Comparison of ENCODE assay signal across 8 mouse cellular contexts in the genomic region with DNA sequence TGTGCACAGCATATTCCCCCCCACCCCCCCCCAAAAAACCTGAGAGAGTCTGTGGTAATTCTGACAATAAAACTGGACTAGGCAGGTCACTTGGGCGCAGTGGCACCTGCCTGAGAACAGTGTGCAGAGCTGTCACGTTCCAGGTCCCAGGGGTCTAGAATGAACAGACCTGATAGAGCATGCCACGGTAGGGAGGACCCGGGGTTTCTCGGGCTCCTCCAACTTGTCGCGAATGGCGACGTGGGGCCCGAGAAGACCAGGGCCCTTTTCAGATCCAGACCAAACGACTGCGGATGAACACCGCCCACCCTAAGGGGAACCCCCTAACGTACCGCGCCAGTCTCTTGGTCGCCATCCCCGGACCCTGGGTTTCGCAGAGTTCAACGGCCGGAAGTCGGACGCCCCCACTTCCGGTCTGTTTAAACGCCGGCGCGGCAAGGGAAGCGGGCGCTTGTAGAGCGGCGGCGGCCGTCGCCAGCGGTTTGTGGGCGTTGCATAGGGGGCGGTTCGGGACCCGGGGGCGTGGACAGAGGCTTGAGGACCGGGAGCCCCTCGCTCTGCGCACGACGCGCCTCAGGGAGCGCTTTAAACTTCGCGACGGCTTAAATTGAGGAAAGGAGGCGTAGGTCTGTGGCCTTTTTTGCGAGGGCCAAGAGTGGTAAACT. TPM values are rescaled to one million over a fixed set of nuclear protein-coding genes. Genes with fewer than 3 reads are reported as not detected.
DNase-seq lines count a peak whose midpoint lies in the region; ATAC-seq lines count a peak whose summit lies in the region.

Gene Rexo5, plus strand, starts transcription at position 421 of the 665 bp plus-strand sequence.
Gene Eri2, minus strand, starts transcription at position 473 of the 665 bp plus-strand sequence.

- no peaks in the 10 kb centered on the region for H3K9me3 ChIP-seq in embryonic facial prominence, embryonic 11.5 days (replicated peaks; ENCODE audit: control insufficient read depth, low read length)
- no peaks in the 10 kb centered on the region for H3K9me3 ChIP-seq in limb, embryonic 13.5 days
- H3K9me3 ChIP-seq in midbrain, embryonic 15.5 days = no peaks in the 10 kb centered on the region

- WGBS in embryonic facial prominence, embryonic 11.5 days = under 1% methylated on average over 53 of the region's 53 CpGs
- under 1% methylated on average over 53 of the region's 53 CpGs for WGBS in limb, embryonic 13.5 days
- under 1% methylated on average over 52 of the region's 53 CpGs for WGBS in midbrain, embryonic 15.5 days

- H3K36me3 ChIP-seq in embryonic facial prominence, embryonic 11.5 days (replicated peaks; ENCODE audit: control insufficient read depth, insufficient read depth, low read depth, low read length) = no peaks in the 10 kb centered on the region
- peaks cover 16% of the 10 kb centered on the region for H3K36me3 ChIP-seq in limb, embryonic 13.5 days
- H3K36me3 ChIP-seq in midbrain, embryonic 15.5 days (replicated peaks) = 0 out of 2 replicates have a peak, but pooled peaks cover 4% of the 10 kb centered on the region

- peak; percentile 98 for ATAC-seq in embryonic facial prominence, embryonic 11.5 days (replicated peaks; ENCODE audit: insufficient number of reproducible peaks, low FRiP score, low TSS enrichment, low read depth)
- ATAC-seq in limb, embryonic 13.5 days (ENCODE audit: low FRiP score, low read depth) = peak; percentile 99
- peak; percentile 99 for ATAC-seq in midbrain, embryonic 15.5 days (replicated peaks)

- peak within 1 kb of the TSS; percentile 84 for H3K9ac ChIP-seq in embryonic facial prominence, embryonic 11.5 days (replicated peaks; ENCODE audit: low read length)
- peak within 1 kb of the TSS; percentile 84 for H3K9ac ChIP-seq in limb, embryonic 13.5 days
- peak within 1 kb of the TSS; percentile 81 for H3K9ac ChIP-seq in midbrain, embryonic 15.5 days

- peak within 1 kb of the TSS; percentile 75 for H3K4me2 ChIP-seq in embryonic facial prominence, embryonic 11.5 days (ENCODE audit: low read depth, low read length)
- peak within 1 kb of the TSS; percentile 82 for H3K4me2 ChIP-seq in limb, embryonic 13.5 days (replicated peaks)
- peak within 1 kb of the TSS; percentile 80 for H3K4me2 ChIP-seq in midbrain, embryonic 15.5 days

- no peaks in the 10 kb centered on the region for H3K4me1 ChIP-seq in embryonic facial prominence, embryonic 11.5 days (ENCODE audit: control insufficient read depth, insufficient read depth, low read length)
- peaks cover 14% of the 10 kb centered on the region for H3K4me1 ChIP-seq in limb, embryonic 13.5 days
- peaks cover 15% of the 10 kb centered on the region for H3K4me1 ChIP-seq in midbrain, embryonic 15.5 days

- DNase-seq in 3T3-L1 (ENCODE audit: low read depth, low spot score) = peak; percentile 84
- DNase-seq in adrenal gland, postnatal 25 days = peak; percentile 89
- peak; percentile 95 for DNase-seq in embryonic facial prominence, embryonic 11.5 days (ENCODE audit: low spot score)
- peak; percentile 98 for DNase-seq in heart, adult 11 months
- DNase-seq in kidney, adult 11 months = peak; percentile 68
- peak; percentile 75 to 83 for DNase-seq in spleen, adult 18-20 months

- no peaks in the 10 kb centered on the region for H3K27me3 ChIP-seq in embryonic facial prominence, embryonic 11.5 days (ENCODE audit: control insufficient read depth, insufficient read depth, low read length)
- no peaks in the 10 kb centered on the region for H3K27me3 ChIP-seq in limb, embryonic 13.5 days
- no peaks in the 10 kb centered on the region for H3K27me3 ChIP-seq in midbrain, embryonic 15.5 days (replicated peaks)

- peak within 1 kb of the TSS; percentile 44 for H3K27ac ChIP-seq in embryonic facial prominence, embryonic 11.5 days (replicated peaks; ENCODE audit: low read depth, low read length)
- peak within 1 kb of the TSS; percentile 81 for H3K27ac ChIP-seq in limb, embryonic 13.5 days
- peak within 1 kb of the TSS; percentile 68 for H3K27ac ChIP-seq in midbrain, embryonic 15.5 days

- peak within 1 kb of the TSS; percentile 70 for H3K4me3 ChIP-seq in embryonic facial prominence, embryonic 11.5 days (ENCODE audit: low read depth, low read length)
- peak within 1 kb of the TSS; percentile 71 for H3K4me3 ChIP-seq in limb, embryonic 13.5 days
- peak within 1 kb of the TSS; percentile 90 for H3K4me3 ChIP-seq in midbrain, embryonic 15.5 days

RNA-seq across cellular contexts. Expression of gene Rexo5, which starts in this region (rescaled TPM):
- total RNA-seq in adrenal gland, postnatal 25 days (2021) = 8.6 and 9.4 TPM in 2 replicates
- 24.1 and 32.2 TPM in 2 replicates for polyA plus RNA-seq in embryonic facial prominence, embryonic 11.5 days (2014; fragmentation: Nextera tagmentation; extraction: Ambion mirVana)
- 24.8 and 26.2 TPM in 2 replicates for polyA plus RNA-seq in limb, embryonic 13.5 days (2015; fragmentation: Nextera tagmentation; extraction: Ambion mirVana)
- polyA plus RNA-seq in midbrain, embryonic 15.5 days (2015; fragmentation: Nextera tagmentation; extraction: Ambion mirVana) = 10.1 and 10.8 TPM in 2 replicates

RNA-seq across cellular contexts. Expression of gene Eri2, which starts in this region (rescaled TPM):
- total RNA-seq in adrenal gland, postnatal 25 days (2021) = 7.3 and 7.8 TPM in 2 replicates
- 37.1 and 45.3 TPM in 2 replicates for polyA plus RNA-seq in embryonic facial prominence, embryonic 11.5 days (2014; fragmentation: Nextera tagmentation; extraction: Ambion mirVana)
- 23.4 and 26.2 TPM in 2 replicates for polyA plus RNA-seq in limb, embryonic 13.5 days (2015; fragmentation: Nextera tagmentation; extraction: Ambion mirVana)
- 15.2 and 16.3 TPM in 2 replicates for polyA plus RNA-seq in midbrain, embryonic 15.5 days (2015; fragmentation: Nextera tagmentation; extraction: Ambion mirVana)

Comparison
In these comparisons a context has a peak if more than half of its experiments do, and no peak if none do; other contexts are left out.
1. Peak in every context shown above with its lines: DNase-seq, ATAC-seq, H3K4me3 ChIP-seq and H3K27ac ChIP-seq.